Mouse (Mus musculus) urinary bladder, postnatal 36 days (tissue): ENCODE data around the gene Nt5c2.

Source experiments
- DNase-seq, 2 experiments: peaks; one replicate each; pipeline ENCODE4 v3.0.0; 2022; ENCODE audit warnings: low spot score in 2 of 2, mixed read lengths in 1 of 2

Nt5c2 gene

GRCm38 (mm10) chr19:46929044-46929587 lies 85.8 kb downstream of the Nt5c2 start:
- DNase-seq: peak; percentile 49 to 76

GRCm38 (mm10) chr19:46928136-46928535 lies 86.8 kb downstream of the Nt5c2 start:
- DNase-seq: no peak

- DNase-seq: no peak
Observed at GRCm38 (mm10) chr19:46926951-46927350, 88.0 kb downstream of the Nt5c2 start.

GRCm38 (mm10) chr19:46926357-46926756 lies 88.6 kb downstream of the Nt5c2 start:
- DNase-seq: no peak

- DNase-seq: no peak
Observed at GRCm38 (mm10) chr19:46920571-46920970, 94.4 kb downstream of the Nt5c2 start.

GRCm38 (mm10) chr19:46915406-46916080 lies 99.4 kb downstream of the Nt5c2 start:
- no peak for DNase-seq

GRCm38 (mm10) chr19:46913626-46914025 lies 101.3 kb downstream of the Nt5c2 start:
- DNase-seq: no peak

GRCm38 (mm10) chr19:46911492-46911891 lies 103.5 kb downstream of the Nt5c2 start:
- no peak for DNase-seq

- DNase-seq: no peak
Observed at GRCm38 (mm10) chr19:46908977-46909376, 106.0 kb downstream of the Nt5c2 start.

- no peak for DNase-seq
Observed at GRCm38 (mm10) chr19:46908207-46908606, 106.7 kb downstream of the Nt5c2 start.

- DNase-seq: no peak
Observed at GRCm38 (mm10) chr19:46905971-46906370, 109.0 kb downstream of the Nt5c2 start.

GRCm38 (mm10) chr19:46905383-46905782 lies 109.6 kb downstream of the Nt5c2 start:
- DNase-seq: no peak

- no peak for DNase-seq
Observed at GRCm38 (mm10) chr19:46904907-46905306, 110.0 kb downstream of the Nt5c2 start.

- no peak for DNase-seq
Observed at GRCm38 (mm10) chr19:46903379-46903778, 111.6 kb downstream of the Nt5c2 start.

GRCm38 (mm10) chr19:46901323-46901722 lies 113.6 kb downstream of the Nt5c2 start:
- peak in 1 of 2 experiments; percentile 67 for DNase-seq

GRCm38 (mm10) chr19:46900786-46901185 lies 114.2 kb downstream of the Nt5c2 start:
- no peak for DNase-seq

GRCm38 (mm10) chr19:46899871-46900270 lies 115.1 kb downstream of the Nt5c2 start:
- no peak for DNase-seq

GRCm38 (mm10) chr19:46899306-46899705 lies 115.6 kb downstream of the Nt5c2 start:
- DNase-seq: no peak

- no peak for DNase-seq
Observed at GRCm38 (mm10) chr19:46898222-46898621, 116.7 kb downstream of the Nt5c2 start.

- no peak for DNase-seq
Observed at GRCm38 (mm10) chr19:46897135-46897534, 117.8 kb downstream of the Nt5c2 start.

- no peak for DNase-seq
Observed at GRCm38 (mm10) chr19:46893484-46893883, 121.5 kb downstream of the Nt5c2 start.

- DNase-seq: no peak
Observed at GRCm38 (mm10) chr19:46892856-46893255, 122.1 kb downstream of the Nt5c2 start.

GRCm38 (mm10) chr19:46890657-46891056 lies 124.3 kb downstream of the Nt5c2 start:
- DNase-seq: no peak

- no peak for DNase-seq
Observed at GRCm38 (mm10) chr19:46889666-46890065, 125.3 kb downstream of the Nt5c2 start.
